Mouse (Mus musculus) testis, adult 2 months (tissue): ENCODE measurements around the gene Snrnp35.

Experiments used
- CTCF ChIP-seq: fragments of 200-500 bp; IDR thresholded peaks from 2 replicates; pipeline ENCODE4 v1.5.1; 2012; ENCODE audit warnings: low read depth, mild to moderate bottlenecking, inconsistent platforms, low read length, moderate library complexity; ENCODE audit not compliant: control insufficient read depth, insufficient read depth, insufficient replicate concordance
- POLR2A ChIP-seq: fragments of 200-500 bp; IDR thresholded peaks from 2 replicates; pipeline ENCODE4 v1.6.1; 2012; ENCODE audit warnings: low read depth, mild to moderate bottlenecking, inconsistent platforms, low read length, moderate library complexity; ENCODE audit not compliant: control insufficient read depth

DNA sequence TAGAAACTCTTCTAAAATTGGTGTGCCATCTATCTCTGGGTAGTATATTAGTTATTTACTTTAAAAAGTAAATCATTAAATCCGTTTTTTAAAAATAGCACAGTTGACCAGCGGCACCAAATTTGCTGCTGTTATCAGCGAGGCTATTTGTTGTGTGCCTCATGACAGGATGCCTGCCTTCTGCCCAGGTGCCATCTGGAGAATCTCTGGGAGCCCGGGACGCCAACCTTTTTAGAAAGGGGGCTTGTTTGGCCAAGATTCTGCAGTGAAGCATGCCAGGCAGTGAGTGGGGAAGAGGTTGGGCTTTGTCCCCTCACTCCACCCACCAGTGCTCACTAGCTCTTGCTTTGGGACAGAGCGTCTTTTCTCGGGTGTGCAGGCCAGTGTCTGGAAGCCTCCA lies 32.9 kb upstream of the Snrnp35 start:
- TF ChIP-seq POLR2A: no peak
- no peak for TF ChIP-seq CTCF
